Mouse (Mus musculus): Measurements from ENCODE around the gene Zfp607b.

Zfp607b gene

DNA sequence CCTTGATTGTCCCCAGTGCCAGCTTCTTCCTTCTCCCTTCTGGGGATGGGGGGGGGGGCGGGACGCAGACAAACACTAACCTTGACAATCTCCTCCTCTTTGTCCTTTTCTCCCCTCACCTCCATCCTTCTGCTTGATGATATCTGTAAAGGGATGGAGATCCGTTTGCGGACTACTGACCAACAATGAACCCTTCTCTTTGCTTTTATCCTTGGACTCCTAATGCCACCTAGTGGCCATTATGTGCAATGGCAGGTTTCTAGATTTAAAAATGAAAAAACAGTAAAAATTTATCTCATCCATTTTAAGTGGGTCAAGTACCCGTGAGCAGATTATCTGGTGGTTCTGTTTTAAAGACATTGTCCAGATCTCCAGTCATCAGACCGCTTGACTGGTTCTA, 3.5 kb upstream of the Zfp607b start:
- no peak for DNase-seq (ENCODE audit: low spot score)

DNA sequence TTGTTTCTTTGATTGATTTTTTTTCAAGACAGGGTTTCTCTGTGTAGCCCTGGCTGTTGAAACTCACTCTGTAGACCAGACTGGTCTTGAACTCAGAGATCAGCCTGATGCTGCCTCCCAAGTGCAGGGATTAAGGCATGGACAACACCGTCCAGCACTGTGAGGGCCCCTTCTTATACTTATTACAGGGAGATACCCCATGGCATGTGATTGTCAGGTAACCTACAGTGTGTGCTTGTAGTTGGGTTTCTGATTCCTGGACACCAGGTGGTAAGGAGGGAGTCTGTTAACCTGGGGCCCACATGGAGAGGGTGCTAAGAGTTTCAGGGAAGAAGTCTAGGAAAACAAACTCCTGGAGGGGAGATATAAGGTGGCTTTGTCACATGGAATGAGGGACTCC, 2.1 kb upstream of the Zfp607b start:
- DNase-seq (ENCODE audit: low spot score), result no peak

DNA sequence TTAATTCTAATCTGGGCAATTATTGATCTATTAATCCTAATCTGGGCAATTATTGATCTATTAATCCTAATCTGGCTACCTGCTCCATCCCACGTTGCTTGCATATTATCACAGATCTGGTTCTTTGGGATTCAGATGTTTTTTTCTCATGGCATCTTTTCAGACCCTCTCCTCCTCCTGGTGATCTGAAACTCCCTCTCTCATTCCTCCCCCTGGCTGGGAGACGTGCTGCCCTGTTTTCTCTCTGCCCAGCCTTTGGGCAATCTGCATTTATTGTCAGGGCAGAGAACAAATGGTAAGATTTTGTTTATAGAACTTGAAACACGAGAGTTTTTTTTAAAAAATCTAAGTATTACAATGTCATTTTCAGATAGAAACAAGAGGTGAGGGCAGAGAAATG, 1.3 kb upstream of the Zfp607b start:
- DNase-seq (ENCODE audit: low spot score), result no peak

DNA sequence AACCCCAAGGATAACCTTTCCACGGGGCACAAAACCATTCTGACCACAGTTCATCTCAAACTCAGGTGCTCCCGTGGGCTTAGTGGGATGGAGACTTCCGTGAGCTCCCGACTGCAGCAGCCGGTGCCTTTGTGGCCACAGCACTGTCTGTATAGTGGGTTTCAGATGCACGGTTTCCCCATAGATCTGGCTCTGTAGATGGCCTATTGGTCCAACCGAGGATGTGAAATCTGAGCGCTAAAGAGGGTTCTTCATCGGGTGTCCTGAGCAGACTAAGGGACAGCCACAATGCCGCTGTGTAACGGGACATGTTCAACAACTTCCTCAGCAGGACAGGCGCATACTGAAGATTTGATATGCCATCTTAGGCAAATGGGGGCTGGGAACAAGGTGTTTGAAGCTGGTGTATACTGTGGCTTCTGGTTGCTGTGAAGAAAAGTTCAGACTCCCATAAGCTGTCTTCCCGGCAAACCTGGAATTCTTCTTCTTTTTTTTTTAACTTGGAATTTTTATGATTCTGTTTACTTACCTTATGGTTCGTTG, 823 bp upstream of the Zfp607b start:
- DNase-seq (ENCODE audit: low spot score), result no peak

DNA sequence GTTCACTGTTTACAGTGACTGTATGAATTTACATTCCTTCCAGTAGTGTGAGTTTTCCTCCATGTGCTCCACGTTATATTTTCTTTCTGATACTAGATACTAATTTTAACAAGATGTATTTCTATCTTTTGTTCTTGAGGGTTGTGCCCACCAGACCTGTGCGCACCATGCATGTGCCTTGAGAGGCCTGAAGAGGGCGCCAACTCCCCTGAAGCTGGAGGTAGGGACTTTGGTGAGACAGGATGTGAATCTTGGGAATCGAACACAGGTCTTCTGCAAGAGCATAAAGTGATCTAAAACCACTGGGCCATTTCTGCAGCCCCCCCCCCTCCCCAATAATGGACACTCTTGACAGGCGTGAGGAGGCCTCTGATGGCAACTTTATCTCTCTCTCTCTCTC, 1.9 kb downstream of the Zfp607b start:
- DNase-seq (ENCODE audit: low spot score), result no peak

DNA sequence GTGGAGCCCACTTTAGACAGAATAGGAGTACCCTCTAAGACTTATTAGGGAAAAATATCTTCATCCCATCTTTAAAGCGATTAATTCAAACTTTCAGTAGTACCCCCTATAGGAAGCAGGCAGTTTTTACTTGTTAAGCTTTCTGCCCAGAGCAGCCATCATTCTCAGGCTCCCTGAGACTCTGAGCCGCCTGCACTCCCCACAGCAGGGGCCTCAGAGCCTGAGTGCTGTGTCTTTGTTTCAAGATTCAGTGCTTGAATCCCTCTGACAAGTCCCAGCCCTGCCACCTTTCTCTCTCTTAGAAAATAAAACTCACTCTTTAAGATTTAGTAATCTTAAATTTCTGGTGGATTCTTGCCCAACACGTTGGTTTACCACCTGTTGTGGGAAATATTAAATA, 7.6 kb downstream of the Zfp607b start:
- no peak for DNase-seq (ENCODE audit: low spot score)

DNA sequence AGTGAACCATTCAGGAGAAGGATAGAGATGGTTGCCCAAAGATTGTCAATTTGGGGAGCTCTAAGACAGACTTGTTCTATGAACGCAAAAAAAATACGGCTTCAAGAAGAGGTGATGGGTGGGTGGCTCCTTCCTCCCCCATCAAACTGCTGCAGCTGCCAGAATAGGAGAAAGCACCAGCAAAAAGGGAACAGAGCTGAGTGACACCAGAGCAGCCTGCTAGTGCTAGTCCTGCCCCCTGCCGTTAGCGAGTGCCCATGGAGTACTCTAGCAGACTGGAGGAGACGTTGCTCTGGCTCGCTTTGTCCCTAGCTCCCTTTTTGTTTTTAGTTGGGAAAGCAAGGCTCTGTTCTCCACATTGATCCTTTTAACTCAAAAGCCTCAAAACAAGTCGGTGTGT, 21.3 kb downstream of the Zfp607b start:
- no peak for DNase-seq (ENCODE audit: low spot score)

DNA sequence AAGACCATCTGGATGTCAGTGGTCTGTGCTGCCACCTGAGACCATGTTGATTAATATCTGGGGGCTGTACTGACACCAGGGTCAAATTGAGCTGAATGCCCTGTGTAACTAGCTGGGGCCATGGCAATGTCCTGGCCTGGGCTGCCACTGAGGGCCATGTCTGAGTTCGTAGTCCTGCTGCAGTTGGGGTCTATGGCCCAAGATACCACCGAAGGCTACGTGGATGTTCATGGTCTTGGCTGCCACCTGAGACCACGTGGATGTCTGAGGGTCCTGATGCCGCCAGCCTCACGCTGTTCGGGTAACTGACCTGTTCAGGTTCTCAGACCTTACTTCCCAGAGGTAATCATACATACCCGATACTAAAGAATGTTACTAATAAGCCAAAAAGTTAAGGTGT, 32.8 kb downstream of the Zfp607b start:
- DNase-seq (ENCODE audit: low spot score), result no peak

DNA sequence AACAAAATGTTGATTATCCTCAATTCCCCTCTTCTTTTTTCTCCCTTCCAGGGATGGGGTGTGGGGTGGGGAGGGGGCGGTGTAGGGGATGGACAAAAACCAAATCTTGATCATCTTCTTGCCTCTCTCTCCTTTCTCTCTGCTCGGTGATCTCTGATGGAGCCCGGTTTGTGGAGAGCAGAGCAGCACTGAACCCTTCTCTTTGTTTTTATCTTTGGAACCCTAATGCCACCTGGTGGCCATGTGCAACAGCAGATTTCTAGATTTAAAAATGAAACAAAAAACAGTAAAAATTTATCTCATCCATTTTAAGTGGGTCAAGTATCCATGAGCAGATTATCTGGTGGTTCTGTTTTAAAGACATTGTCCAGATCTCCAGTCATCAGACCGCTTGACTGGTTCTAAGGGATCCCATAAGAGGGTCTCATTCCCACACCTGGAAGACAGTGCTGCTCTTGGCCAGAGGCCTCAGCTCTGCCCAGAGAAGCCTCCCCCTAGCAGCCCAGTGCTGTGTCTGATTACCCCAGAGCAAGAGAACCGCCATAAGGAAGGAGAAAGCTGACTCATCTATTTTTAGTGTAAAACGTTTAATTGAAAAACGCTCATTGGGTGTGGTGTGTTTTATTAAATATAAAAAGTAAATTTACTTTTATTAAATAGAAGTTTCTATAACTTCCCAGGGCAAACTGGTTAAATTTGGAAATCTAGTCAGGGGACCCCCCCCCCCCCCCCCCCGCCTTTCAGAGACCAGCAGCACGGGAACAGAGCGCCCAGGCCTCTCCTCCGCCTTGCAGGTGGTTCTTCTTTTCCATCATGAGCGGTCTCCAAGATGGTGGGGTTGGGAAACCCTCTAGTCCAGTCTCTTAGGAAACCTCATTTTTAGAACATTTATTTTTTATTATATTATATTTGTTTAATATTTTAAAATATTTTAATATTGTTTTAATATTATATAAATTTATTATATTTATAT, 36.7 kb downstream of the Zfp607b start:
- DNase-seq (ENCODE audit: low spot score), result no peak

DNA sequence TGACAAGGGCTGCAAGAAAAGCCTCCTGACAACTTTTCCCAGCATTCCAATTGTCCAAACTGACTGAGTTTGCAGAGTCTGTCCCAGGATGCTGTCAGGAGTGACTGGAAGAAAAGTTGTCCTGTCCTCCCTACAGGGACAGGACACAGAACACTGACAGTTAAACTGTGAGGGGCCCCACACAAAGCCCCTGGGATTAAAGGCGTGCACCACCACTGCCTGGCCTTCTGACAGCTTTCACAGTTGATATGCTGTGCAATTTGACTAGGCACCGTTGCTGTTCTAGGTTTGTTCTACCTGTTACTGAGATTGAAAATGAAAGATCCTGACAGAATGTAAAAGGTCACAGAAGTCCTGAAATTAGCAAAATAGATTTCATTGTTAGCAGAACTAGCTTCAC, 38.3 kb downstream of the Zfp607b start:
- DNase-seq (ENCODE audit: low spot score), result no peak

DNA sequence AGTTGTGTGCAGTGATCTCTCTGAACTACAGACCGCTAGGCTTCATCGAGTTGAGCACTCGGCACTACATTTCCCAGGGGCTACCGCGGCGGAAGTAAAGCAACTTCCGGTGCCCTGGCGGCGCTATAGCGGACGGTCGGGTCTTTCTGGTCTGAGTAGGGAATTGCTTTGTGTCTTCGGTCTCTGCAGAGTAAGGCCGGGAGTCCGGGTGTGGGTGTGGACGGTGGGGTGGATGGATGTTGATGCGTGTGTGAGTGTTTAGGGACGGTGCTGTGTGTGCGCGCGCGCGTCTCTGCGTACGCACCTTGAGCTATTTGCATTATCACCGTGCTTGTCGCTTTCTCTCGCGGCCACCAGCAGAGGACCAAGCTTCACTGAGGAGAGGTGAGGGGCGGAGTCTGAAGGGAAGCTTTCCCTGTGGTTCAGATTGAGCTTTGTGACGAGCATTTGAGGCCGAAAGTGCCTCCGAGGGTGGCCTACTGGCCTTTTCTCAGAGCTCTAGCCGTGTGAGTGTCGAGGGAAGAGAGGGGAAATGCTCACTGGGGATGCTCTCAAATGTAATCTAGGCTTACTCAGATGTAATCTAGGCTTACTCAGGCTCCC, 42.2 kb downstream of the Zfp607b start, which contains the start of gene Zfp60:
TSS of gene Zfp60 (plus strand) at position 109 of the 603 bp plus-strand sequence.
- peak; percentile 74 for DNase-seq (ENCODE audit: low spot score)

DNA sequence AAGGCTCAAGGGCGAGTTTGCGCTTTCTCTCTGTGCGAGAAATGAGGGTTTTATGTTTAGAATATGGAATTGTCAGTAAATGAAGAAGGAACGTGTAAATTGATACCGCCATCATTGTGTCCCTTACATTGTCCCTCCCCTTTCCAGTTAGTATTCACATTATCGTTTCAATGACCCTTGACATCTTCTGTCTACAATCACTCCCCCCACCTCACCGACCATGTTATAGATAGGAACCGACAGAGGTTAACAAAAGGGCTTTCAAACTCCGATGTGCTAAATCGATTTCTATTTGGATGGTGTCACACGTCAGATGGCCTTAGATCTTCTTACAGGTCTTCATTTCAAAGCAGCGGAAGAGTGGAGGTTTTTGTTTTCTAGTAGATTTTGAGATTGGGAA, 42.8 kb downstream of the Zfp607b start:
- DNase-seq (ENCODE audit: low spot score), result no peak

DNA sequence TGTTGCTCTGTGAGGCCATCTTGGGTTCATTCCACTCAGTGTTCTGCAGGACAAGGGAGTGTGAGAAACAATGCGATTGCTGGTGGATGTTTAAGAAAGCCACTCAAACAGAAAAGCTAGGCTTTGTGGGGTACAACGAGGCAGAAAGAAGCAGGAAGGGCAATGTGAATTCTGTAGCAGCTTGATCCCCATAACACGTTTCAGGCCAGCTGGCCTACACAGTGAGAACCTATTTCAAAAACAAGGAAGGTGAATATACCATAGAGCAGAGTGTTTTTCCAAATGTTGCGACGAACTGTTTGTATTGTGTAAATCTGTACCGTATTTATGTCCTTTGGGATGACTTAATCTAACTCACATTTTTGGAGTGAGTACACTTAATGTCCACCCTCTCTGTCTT, 43.4 kb downstream of the Zfp607b start:
- DNase-seq (ENCODE audit: low spot score), result no peak

DNA sequence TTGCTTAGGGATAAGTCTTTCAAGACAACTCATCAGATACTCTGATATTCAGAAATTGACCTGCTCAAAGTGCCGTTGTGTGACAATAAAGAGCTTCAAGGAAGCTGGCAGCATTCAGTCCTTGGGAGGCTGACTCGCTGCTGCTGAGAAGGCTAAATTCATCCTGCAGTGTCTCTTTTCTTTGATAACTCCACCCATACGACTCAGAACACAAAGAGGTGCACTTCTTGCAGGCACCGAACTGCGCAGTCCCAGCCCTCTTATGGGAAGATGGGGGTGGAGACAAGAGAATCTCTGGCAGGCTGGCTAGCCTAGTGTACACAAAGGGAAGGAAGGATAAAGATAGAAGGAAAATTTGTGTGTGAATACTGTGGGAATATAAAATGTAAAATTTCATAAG, 46.3 kb downstream of the Zfp607b start:
- DNase-seq (ENCODE audit: low spot score), result no peak
